Mouse (Mus musculus): ENCODE results near the gene Bicc1. TPM values are rescaled to one million over a fixed set of nuclear protein-coding genes. Genes with fewer than 3 reads are reported as not detected.

Gene Bicc1
- polyA plus RNA-seq, 1 experiment from 2014 or later: 4.5 TPM

DNA sequence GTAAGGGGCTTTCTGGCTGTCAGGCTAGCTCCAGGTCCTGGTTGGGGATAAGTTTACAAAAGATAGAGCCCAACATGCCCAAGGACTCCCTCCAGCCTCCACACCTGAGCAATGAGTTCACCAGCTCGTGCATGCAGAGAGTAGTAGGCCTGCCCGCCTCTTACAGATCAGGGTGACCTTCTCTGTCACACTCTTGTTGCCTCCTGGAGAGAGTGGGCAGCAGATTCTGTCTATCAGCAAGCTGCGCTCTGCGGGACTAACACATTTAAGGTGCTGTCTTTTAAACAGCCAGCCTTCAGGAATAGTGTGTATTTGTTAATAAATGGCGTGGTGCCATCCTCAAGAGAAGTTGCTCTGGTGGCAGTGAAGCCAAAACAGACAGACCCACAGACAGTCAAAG lies 101.4 kb downstream of the Bicc1 start:
- no peak for DNase-seq (ENCODE audit: low spot score)
- H3K27me3 ChIP-seq (ENCODE audit: low read depth, poor library complexity, severe bottlenecking): no peaks in the 10 kb centered on the region
- H3K36me3 ChIP-seq: no peaks in the 10 kb centered on the region
- peaks cover 37% of the 10 kb centered on the region for H3K4me1 ChIP-seq
- 88% methylated on average over 5 of the region's 5 CpGs for WGBS
- no peak overlapping the region for H3K27ac ChIP-seq
- no peak overlapping the region for H3K4me3 ChIP-seq
- no peaks in the 10 kb centered on the region for H3K9me3 ChIP-seq (replicated peaks)

DNA sequence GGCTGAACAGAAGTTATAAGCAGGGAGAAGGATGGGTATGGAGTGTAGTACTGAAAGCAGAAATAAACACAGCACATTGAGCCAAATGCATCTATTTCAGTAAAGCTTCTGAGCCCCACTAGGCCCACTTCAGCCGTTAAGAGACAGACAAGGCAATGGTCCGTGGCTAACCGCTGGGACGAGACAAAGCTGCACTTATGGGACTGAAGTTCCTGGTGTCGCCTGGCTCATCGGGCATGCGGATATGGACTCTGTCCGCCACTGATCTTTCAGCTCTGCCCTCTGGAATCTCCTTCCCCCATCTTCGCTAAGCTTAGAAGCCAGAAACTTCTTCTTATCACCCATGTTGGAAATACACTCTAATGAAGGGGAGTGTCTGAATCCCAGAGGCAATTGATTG lies 106.8 kb downstream of the Bicc1 start:
- WGBS: 93% methylated on average over 9 of the region's 9 CpGs
- Histone ChIP-seq H3K9me3 (replicated peaks) (no peaks in the 10 kb centered on the region), H3K36me3 (no peaks in the 10 kb centered on the region), H3K27me3 (ENCODE audit: low read depth, poor library complexity, severe bottlenecking) (no peaks in the 10 kb centered on the region), H3K4me3 (no peak overlapping the region), H3K4me1 (peaks cover 4% of the 10 kb centered on the region), H3K27ac (no peak overlapping the region)
- no peak for DNase-seq (ENCODE audit: low spot score)

DNA sequence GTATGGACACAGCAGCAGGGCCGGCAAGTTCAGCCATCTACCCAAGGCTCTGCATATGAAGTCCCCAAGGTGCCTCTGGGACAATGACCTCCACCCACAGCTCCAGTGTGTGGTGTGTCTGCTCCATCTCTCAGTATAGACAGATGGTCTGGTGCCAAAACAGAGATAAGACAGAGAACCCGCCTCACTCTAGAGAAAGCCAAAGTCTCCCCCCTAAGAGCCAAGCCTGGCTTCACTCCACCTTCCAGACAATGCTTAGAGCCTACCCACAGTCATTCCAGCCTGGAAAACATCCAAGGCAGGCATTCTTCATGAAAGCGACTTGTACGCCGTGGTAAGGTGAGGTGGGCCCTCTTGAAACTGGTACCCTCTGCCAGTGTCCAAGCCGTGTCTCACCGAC lies 107.3 kb downstream of the Bicc1 start:
- 87% methylated on average over 7 of the region's 7 CpGs for WGBS
- Histone ChIP-seq H3K27ac (no peak overlapping the region), H3K36me3 (no peaks in the 10 kb centered on the region), H3K4me1 (no peaks in the 10 kb centered on the region), H3K9me3 (replicated peaks) (no peaks in the 10 kb centered on the region), H3K4me3 (no peak overlapping the region), H3K27me3 (ENCODE audit: low read depth, poor library complexity, severe bottlenecking) (no peaks in the 10 kb centered on the region)
- DNase-seq (ENCODE audit: low spot score): no peak

DNA sequence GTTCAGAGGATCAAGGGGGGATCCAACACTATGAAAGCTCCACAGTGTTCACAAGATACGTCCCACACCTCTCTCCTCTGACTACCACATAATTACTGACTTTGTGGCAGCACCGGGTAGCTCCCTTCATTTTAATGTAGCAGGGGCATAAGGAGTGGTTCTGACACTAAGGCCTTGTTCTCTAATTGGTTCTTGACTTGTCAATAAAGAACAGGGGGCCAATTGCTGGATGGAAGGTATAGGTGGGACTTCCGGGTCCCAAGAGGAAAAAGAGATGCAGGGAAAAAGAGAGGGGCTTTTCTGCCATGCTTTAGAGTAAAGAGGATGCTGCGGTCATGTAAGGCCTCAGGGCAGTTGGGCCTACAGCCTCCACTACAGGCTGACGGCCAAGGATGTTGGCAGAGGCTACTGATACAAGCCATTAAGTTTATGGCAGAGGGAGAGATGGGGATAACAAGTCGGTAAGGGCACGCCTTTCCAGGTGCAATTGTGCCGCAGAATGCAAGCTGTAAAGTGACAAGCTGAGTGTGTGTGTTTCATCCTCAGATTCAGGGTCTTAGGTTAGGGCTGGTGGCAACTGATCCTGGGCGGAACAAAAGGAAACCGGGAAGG lies 108.7 kb downstream of the Bicc1 start:
- no peaks in the 10 kb centered on the region for H3K4me1 ChIP-seq
- 83% methylated on average over 10 of the region's 10 CpGs for WGBS
- H3K9me3 ChIP-seq (replicated peaks): no peaks in the 10 kb centered on the region
- no peaks in the 10 kb centered on the region for H3K36me3 ChIP-seq
- H3K4me3 ChIP-seq: no peak overlapping the region
- no peak for DNase-seq (ENCODE audit: low spot score)
- H3K27me3 ChIP-seq (ENCODE audit: low read depth, poor library complexity, severe bottlenecking): no peaks in the 10 kb centered on the region
- H3K27ac ChIP-seq: no peak overlapping the region

DNA sequence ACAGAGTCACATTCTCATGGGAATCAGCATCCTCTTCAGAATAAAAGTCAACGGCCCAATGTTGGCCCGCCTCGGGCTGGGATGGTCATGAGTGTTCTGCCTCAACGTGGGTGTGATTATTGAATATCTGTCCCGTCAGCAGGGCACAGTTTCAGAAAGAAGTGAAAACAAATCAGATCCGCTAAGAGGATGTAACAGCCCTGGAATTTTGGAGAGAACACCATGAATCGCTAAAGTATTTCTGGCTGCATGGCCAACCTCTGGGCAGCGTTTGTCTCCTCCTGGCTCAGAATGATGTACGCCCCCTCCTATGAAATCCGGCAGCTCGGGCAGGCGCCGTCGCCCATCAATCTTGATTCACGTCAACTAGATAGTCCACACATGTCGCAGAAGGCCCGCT lies 110.2 kb downstream of the Bicc1 start:
- no peak overlapping the region for H3K27ac ChIP-seq
- 84% methylated on average over 17 of the region's 17 CpGs for WGBS
- no peaks in the 10 kb centered on the region for H3K36me3 ChIP-seq
- no peaks in the 10 kb centered on the region for H3K27me3 ChIP-seq (ENCODE audit: low read depth, poor library complexity, severe bottlenecking)
- no peak for DNase-seq (ENCODE audit: low spot score)
- H3K9me3 ChIP-seq (replicated peaks): no peaks in the 10 kb centered on the region
- H3K4me3 ChIP-seq: no peak overlapping the region
- H3K4me1 ChIP-seq: no peaks in the 10 kb centered on the region

DNA sequence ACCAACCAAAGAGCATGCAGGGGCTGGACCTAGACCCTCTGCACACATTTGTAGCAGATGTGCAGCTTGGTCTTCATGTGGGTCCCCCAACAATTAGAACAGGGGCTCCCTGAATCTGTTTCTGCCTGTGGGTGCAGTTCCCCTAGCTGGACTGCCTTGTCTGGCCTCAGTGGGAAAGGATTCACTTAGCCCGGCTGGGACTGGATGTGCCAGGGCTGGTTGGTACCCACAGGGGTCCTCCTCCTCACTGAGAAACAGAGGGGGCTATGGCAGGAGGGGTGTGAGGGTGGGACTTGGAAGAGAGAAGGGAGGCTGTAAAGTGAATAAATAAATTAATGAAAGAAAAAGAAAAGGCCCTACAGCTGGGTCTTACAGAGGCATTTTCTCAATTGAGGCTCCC lies 115.1 kb downstream of the Bicc1 start:
- no peaks in the 10 kb centered on the region for H3K9me3 ChIP-seq (replicated peaks)
- H3K36me3 ChIP-seq: no peaks in the 10 kb centered on the region
- no peaks in the 10 kb centered on the region for H3K4me1 ChIP-seq
- H3K4me3 ChIP-seq: no peak overlapping the region
- WGBS: 90% methylated on average over 1 of the region's 1 CpGs
- H3K27me3 ChIP-seq (ENCODE audit: low read depth, poor library complexity, severe bottlenecking): no peaks in the 10 kb centered on the region
- no peak for DNase-seq (ENCODE audit: low spot score)
- no peak overlapping the region for H3K27ac ChIP-seq

DNA sequence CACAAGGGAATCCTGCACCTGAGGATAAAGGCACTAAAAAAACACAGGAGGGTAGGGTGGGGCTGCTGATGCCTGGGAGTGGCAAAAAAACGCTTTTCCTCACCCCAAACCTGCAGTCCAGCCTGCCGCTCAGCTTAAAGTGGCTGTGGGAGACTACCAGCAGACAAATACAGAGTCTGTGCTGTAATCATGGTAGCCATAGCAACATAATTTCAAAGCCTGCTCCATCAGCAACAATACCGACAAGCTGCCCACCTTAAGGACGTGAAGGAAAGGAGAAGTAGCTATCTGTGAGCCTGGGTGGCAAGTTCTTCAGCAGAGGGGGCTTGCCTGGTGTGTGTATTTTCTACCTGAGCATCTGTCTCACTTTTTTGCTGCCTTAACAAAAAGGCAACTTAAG lies 117.6 kb downstream of the Bicc1 start:
- no peaks in the 10 kb centered on the region for H3K27me3 ChIP-seq (ENCODE audit: low read depth, poor library complexity, severe bottlenecking)
- peaks cover 9% of the 10 kb centered on the region for H3K4me1 ChIP-seq
- no peak overlapping the region for H3K4me3 ChIP-seq
- 82% methylated on average over 4 of the region's 4 CpGs for WGBS
- H3K27ac ChIP-seq: no peak overlapping the region
- no peaks in the 10 kb centered on the region for H3K9me3 ChIP-seq (replicated peaks)
- H3K36me3 ChIP-seq: no peaks in the 10 kb centered on the region
- DNase-seq (ENCODE audit: low spot score): no peak

DNA sequence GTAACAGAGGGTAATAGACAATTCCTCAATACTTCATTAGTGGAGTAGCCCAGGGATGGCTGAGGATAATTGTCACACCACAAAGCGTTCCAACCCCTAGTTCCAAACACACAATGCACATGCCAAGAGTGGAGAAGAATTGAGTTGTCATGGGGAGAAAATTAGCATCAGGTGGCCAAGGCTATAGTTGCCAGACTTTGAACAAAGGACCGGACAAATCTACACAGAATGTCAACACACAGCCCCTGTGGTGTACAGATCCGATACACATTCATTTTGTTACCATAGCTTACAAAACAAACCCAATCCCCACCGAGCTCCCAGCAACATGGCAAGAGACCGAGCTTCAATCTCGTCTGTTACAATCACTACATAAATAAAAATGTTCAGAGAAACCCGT lies 123.0 kb downstream of the Bicc1 start:
- Histone ChIP-seq H3K4me3 (no peak overlapping the region), H3K9me3 (replicated peaks) (no peaks in the 10 kb centered on the region), H3K4me1 (peaks cover 9% of the 10 kb centered on the region), H3K27ac (no peak overlapping the region), H3K36me3 (no peaks in the 10 kb centered on the region), H3K27me3 (ENCODE audit: low read depth, poor library complexity, severe bottlenecking) (no peaks in the 10 kb centered on the region)
- 89% methylated on average over 7 of the region's 7 CpGs for WGBS
- no peak for DNase-seq (ENCODE audit: low spot score)

DNA sequence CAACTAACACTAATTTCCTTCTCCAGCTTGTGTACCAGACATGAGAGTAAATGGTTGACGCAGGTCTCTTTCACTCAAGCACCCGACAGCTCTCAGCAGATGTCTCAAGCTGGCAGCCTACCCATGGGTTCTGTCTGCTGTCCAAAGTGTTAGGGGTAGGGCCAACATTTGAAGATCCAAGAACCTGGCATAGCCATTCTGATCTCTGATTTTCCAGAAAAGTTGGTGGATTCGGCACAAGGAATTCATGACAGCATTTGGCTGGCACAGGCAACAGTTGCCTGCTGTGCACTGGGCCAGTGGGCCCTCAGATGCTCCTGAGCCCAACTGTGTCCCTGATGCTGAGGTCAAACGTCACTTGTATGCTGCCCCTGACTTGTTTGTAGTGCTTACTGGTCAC lies 130.5 kb downstream of the Bicc1 start:
- Histone ChIP-seq H3K27me3 (ENCODE audit: low read depth, poor library complexity, severe bottlenecking) (no peaks in the 10 kb centered on the region), H3K9me3 (replicated peaks) (no peaks in the 10 kb centered on the region), H3K4me1 (no peaks in the 10 kb centered on the region), H3K27ac (no peak overlapping the region), H3K36me3 (no peaks in the 10 kb centered on the region), H3K4me3 (no peak overlapping the region)
- DNase-seq (ENCODE audit: low spot score): no peak
- WGBS: 87% methylated on average over 4 of the region's 4 CpGs

DNA sequence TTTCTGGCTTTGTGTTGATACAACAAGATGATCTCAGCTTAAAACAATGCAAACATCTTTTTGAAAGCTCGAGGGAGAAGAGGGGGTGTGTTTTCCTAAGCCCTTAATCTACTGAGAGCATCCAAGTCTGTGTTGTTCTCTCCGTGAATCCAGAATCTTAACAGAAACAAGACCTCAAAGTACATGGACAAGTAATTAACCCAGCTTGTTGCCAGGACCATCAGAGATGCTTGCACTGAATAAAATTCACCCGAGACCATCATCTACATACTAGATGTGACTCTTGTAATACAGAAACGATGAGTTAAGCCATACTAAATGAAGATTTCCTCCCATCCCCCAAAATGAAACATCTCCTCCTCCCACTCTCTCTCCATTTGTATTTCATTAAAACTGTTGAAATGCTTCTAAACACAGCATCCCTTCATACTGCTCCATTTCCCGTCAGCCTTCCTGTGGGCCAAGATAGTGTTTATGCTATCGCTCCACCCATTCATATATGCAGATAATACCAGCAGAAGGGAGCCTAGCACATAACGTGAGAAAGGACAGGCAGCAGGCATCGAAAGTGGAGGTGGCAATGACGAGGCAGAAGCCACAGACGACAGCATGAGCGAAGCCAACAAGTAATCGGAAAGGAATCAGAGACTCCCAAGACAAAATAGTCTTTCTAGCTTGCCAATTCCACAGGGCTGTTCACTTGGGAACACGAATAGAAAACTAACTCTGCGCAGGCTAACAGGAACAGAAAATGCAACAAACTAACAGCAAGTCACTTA lies 131.2 kb downstream of the Bicc1 start:
- no peaks in the 10 kb centered on the region for H3K9me3 ChIP-seq (replicated peaks)
- H3K27me3 ChIP-seq (ENCODE audit: low read depth, poor library complexity, severe bottlenecking): no peaks in the 10 kb centered on the region
- no peak overlapping the region for H3K4me3 ChIP-seq
- no peaks in the 10 kb centered on the region for H3K4me1 ChIP-seq
- H3K27ac ChIP-seq: no peak overlapping the region
- no peaks in the 10 kb centered on the region for H3K36me3 ChIP-seq
- 83% methylated on average over 14 of the region's 14 CpGs for WGBS
- DNase-seq (ENCODE audit: low spot score): no peak

DNA sequence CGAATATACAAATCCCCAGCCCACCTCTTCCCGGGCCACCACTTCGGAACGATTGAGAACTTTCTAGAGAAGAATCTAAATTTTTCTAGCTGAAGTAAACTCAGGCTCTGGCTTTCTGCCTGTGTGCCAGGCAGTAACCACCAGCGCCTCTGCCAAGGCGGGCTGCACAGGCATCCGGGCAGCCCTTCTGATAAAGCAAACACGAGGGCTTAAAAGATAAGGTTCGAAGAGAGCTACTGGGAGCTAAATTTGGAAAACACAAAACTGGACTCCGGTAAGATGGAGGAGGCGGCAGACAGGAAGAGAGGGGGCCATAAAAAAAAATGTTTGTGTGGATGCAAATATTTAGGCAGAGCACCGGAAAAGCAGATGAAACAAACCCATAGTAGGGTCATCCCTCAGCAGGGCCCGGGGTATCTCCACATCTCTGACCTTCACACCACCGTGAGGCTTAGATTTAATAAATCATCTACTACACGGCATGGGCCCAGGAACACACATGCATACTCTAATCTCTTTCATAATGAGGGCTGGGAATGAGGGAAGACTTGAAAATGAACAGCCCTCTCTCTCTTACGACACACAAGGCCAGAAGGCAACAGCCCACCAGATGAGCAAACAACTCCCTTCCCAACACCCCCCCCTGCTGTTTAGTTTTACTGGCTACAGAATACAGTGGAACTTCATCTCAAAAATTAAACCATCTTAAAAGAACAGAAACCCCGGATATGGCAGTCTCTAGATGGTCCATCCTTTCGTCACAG lies 134.2 kb downstream of the Bicc1 start:
- Histone ChIP-seq H3K27ac (no peak overlapping the region), H3K4me3 (no peak overlapping the region), H3K27me3 (ENCODE audit: low read depth, poor library complexity, severe bottlenecking) (no peaks in the 10 kb centered on the region), H3K36me3 (no peaks in the 10 kb centered on the region), H3K9me3 (replicated peaks) (no peaks in the 10 kb centered on the region), H3K4me1 (0 out of 2 replicates have a peak, but pooled peaks cover 3% of the 10 kb centered on the region)
- WGBS: 87% methylated on average over 18 of the region's 18 CpGs
- DNase-seq (ENCODE audit: low spot score): no peak

DNA sequence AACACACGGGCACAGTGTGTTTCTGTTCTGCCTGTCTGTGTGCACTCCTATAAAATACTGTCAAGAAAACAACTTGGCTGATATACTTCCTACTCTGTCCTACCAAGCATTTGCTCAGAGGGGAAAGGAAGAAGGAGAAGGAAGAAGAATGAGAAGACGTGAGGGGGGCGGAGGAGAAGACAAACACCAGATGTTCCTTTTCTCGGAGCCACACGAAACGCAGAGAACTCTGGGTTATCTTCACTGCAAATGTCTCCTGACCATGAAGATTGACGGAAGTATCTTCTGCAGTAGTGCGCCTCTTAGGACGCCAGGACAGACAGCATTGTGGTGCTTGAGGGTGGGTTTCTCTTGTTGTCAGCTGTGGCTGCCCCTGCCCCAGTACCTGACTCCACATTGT lies 134.8 kb downstream of the Bicc1 start:
- no peak overlapping the region for H3K4me3 ChIP-seq
- H3K27me3 ChIP-seq (ENCODE audit: low read depth, poor library complexity, severe bottlenecking): no peaks in the 10 kb centered on the region
- 82% methylated on average over 9 of the region's 9 CpGs for WGBS
- H3K36me3 ChIP-seq: no peaks in the 10 kb centered on the region
- no peak overlapping the region for H3K27ac ChIP-seq
- H3K4me1 ChIP-seq: 0 out of 2 replicates have a peak, but pooled peaks cover 3% of the 10 kb centered on the region
- no peaks in the 10 kb centered on the region for H3K9me3 ChIP-seq (replicated peaks)
- no peak for DNase-seq (ENCODE audit: low spot score)

DNA sequence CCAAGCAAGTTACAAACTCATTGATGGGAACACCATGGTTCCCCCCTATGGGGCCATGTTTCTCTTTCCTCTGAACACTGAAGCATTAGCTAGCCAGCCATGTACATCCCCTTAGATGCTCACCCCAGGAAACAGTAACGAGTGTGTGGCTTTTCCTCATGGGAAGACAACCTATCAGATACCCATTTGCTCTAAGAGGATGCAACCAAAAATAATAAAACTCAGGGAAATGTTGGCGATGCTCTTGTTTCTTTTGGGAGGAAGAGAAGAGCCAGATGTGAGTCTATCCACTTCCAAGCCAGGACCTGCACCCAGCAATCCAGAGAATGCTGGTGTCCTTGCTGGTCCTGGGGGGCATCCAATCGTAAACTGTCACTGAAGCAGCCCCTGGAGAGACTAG lies 136.0 kb downstream of the Bicc1 start:
- H3K36me3 ChIP-seq: no peaks in the 10 kb centered on the region
- no peak for DNase-seq (ENCODE audit: low spot score)
- WGBS: 79% methylated on average over 3 of the region's 3 CpGs
- no peaks in the 10 kb centered on the region for H3K27me3 ChIP-seq (ENCODE audit: low read depth, poor library complexity, severe bottlenecking)
- no peak overlapping the region for H3K4me3 ChIP-seq
- no peak overlapping the region for H3K27ac ChIP-seq
- H3K9me3 ChIP-seq (replicated peaks): no peaks in the 10 kb centered on the region
- 0 out of 2 replicates have a peak, but pooled peaks cover 3% of the 10 kb centered on the region for H3K4me1 ChIP-seq

Measured in limb, embryonic 10.5 days (tissue).